Mouse (Mus musculus) CH12.LX (cell line): ENCODE data around the gene Cst7. TPM values are rescaled to one million over a fixed set of nuclear protein-coding genes. Genes with fewer than 3 reads are reported as not detected.

Source experiments
- DNase-seq: peaks from one replicate; pipeline ENCODE4 v3.0.0-alpha.2; 2013; ENCODE audit errors: extremely low read depth
- H3K27ac ChIP-seq: 2 replicates; pipeline ENCODE4 v1.5.1; 2012; ENCODE audit warnings: low read depth, mild to moderate bottlenecking, control low read depth, moderate library complexity; ENCODE audit not compliant: insufficient read depth
- H3K27me3 ChIP-seq: replicated peaks from 2 replicates; pipeline ENCODE3; 2012; ENCODE audit warnings: inconsistent platforms
- H3K36me3 ChIP-seq, 2 experiments: replicated peaks in 1 of 2; 2 replicates each; pipeline versions ENCODE3 to v1.6.1; 2012; ENCODE audit warnings: inconsistent platforms in 1 of 2, low read length in 1 of 2, mild to moderate bottlenecking in 1 of 2, mixed read lengths in 1 of 2, moderate library complexity in 1 of 2; ENCODE audit not compliant: control insufficient read depth in 1 of 2, insufficient read depth in 1 of 2
- H3K4me1 ChIP-seq, 2 experiments: 2 replicates each; pipeline ENCODE4 v1.6.1; 2012; ENCODE audit warnings: inconsistent platforms in 1 of 2, moderate library complexity in 1 of 2; ENCODE audit not compliant: insufficient read depth in 2 of 2, control insufficient read depth in 1 of 2
- H3K4me2 ChIP-seq: 2 replicates; pipeline ENCODE4 v1.6.1; 2012; ENCODE audit warnings: low read depth, mild to moderate bottlenecking, control low read depth; ENCODE audit not compliant: poor library complexity, insufficient read depth, severe bottlenecking
- H3K4me3 ChIP-seq, 3 experiments: fragments of 150-350 bp in 1 of 3; sonication (generic) in 1 of 3; replicated peaks in 1 of 3; 2 replicates each; pipeline versions ENCODE3 to v1.5.1; 2011 to 2012; ENCODE audit warnings: low read depth in 2 of 3, low read length in 2 of 3, mild to moderate bottlenecking in 2 of 3, moderate library complexity in 2 of 3, control low read depth in 1 of 3, improper control_type of control experiment in 1 of 3, inconsistent platforms in 1 of 3, mixed read lengths in 1 of 3; ENCODE audit not compliant: poor library complexity in 1 of 3
- H3K79me2 ChIP-seq: replicated peaks from 2 replicates; pipeline ENCODE4 v1.6.1; 2012; ENCODE audit warnings: mild to moderate bottlenecking, moderate library complexity; ENCODE audit not compliant: control insufficient read depth, poor library complexity, insufficient read depth, severe bottlenecking; ENCODE audit errors: extremely low read depth
- H3K9ac ChIP-seq: 2 replicates; pipeline ENCODE4 v1.6.1; 2012; ENCODE audit warnings: low read depth, mild to moderate bottlenecking, control low read depth, moderate library complexity; ENCODE audit not compliant: insufficient read depth
- H3K9me3 ChIP-seq: replicated peaks from 2 replicates; pipeline ENCODE3; 2012; ENCODE audit warnings: low read length, inconsistent platforms, mixed read lengths
- BHLHE40 ChIP-seq: IDR thresholded peaks from 2 replicates; pipeline ENCODE4 v1.6.1; 2011; ENCODE audit warnings: mild to moderate bottlenecking, low read depth, low read length, improper control_type of control experiment
- CHD1 ChIP-seq: IDR thresholded peaks from 2 replicates; pipeline ENCODE4 v1.6.1; 2012; ENCODE audit warnings: low read depth, low read length, improper control_type of control experiment, inconsistent platforms
- CHD2 ChIP-seq: IDR thresholded peaks from 2 replicates; pipeline ENCODE4 v1.6.1; 2011; ENCODE audit warnings: low read length, improper control_type of control experiment
- CTCF ChIP-seq, 2 experiments: IDR thresholded peaks in 1 of 2; conservative IDR thresholded peaks in 1 of 2; 2 replicates each; pipeline ENCODE4 v1.5.1; 2011 to 2012; ENCODE audit warnings: low read depth in 2 of 2, low read length in 2 of 2, improper control_type of control experiment in 1 of 2, inconsistent platforms in 1 of 2, mild to moderate bottlenecking in 1 of 2, moderate library complexity in 1 of 2
- E2F4 ChIP-seq: IDR thresholded peaks from 2 replicates; pipeline ENCODE4 v1.6.1; 2011; ENCODE audit warnings: low read depth, low read length, improper control_type of control experiment; ENCODE audit not compliant: insufficient replicate concordance
- ELF1 ChIP-seq: IDR thresholded peaks from 2 replicates; pipeline ENCODE4 v1.6.1; 2014; ENCODE audit warnings: low read depth, mild to moderate bottlenecking, inconsistent platforms, low read length, improper control_type of control experiment
- EP300 ChIP-seq: IDR thresholded peaks from 2 replicates; pipeline ENCODE4 v1.6.1; 2011; ENCODE audit warnings: low read length, improper control_type of control experiment
- ETS1 ChIP-seq: conservative IDR thresholded peaks from 2 replicates; pipeline ENCODE4 v1.6.1; 2012; ENCODE audit warnings: low read depth, mild to moderate bottlenecking, inconsistent platforms, low read length, improper control_type of control experiment, moderate library complexity
- GABPA ChIP-seq: IDR thresholded peaks from 2 replicates; pipeline ENCODE4 v1.6.1; 2012; ENCODE audit warnings: low read depth, low read length, improper control_type of control experiment, inconsistent platforms; ENCODE audit not compliant: insufficient replicate concordance
- HCFC1 ChIP-seq: IDR thresholded peaks from 2 replicates; pipeline ENCODE4 v1.6.1; 2012; ENCODE audit warnings: low read depth, mild to moderate bottlenecking, inconsistent platforms, low read length, improper control_type of control experiment
- JUND ChIP-seq: conservative IDR thresholded peaks from 2 replicates; pipeline ENCODE4 v1.6.1; 2011; ENCODE audit warnings: low read depth, low read length, improper control_type of control experiment
- KAT2A ChIP-seq: IDR thresholded peaks from 2 replicates; pipeline ENCODE4 v1.6.1; 2012; ENCODE audit warnings: low read length, improper control_type of control experiment, inconsistent platforms; ENCODE audit not compliant: insufficient replicate concordance
- MAFK ChIP-seq: IDR thresholded peaks from 2 replicates; pipeline ENCODE4 v1.6.1; 2011; ENCODE audit warnings: low read length, improper control_type of control experiment; ENCODE audit not compliant: insufficient replicate concordance
- MAX ChIP-seq: IDR thresholded peaks from 2 replicates; pipeline ENCODE4 v1.6.1; 2011; ENCODE audit warnings: low read length, improper control_type of control experiment
- MAZ ChIP-seq: IDR thresholded peaks from 2 replicates; pipeline ENCODE4 v1.6.1; 2012; ENCODE audit warnings: low read depth, mild to moderate bottlenecking, inconsistent platforms, low read length, improper control_type of control experiment, moderate library complexity
- MEF2A ChIP-seq: IDR thresholded peaks from 2 replicates; pipeline ENCODE4 v1.6.1; 2014; ENCODE audit warnings: low read depth, mild to moderate bottlenecking, inconsistent platforms, low read length, improper control_type of control experiment, borderline replicate concordance
- NELFE ChIP-seq: IDR thresholded peaks from 2 replicates; pipeline ENCODE4 v1.6.1; 2011; ENCODE audit warnings: low read depth, low read length, improper control_type of control experiment
- NRF1 ChIP-seq: IDR thresholded peaks from 2 replicates; pipeline ENCODE4 v1.6.1; 2014; ENCODE audit warnings: low read depth, mild to moderate bottlenecking, inconsistent platforms, low read length, improper control_type of control experiment, moderate library complexity
- PAX5 ChIP-seq: IDR thresholded peaks from 2 replicates; pipeline ENCODE4 v1.6.1; 2012; ENCODE audit warnings: low read length, inconsistent platforms, mixed read lengths
- POLR2A ChIP-seq: IDR thresholded peaks from 2 replicates; pipeline ENCODE4 v1.6.1; 2011; ENCODE audit warnings: low read depth, mild to moderate bottlenecking, improper control_type of control experiment, low read length
- POLR2AphosphoS2 ChIP-seq: IDR thresholded peaks from 2 replicates; pipeline ENCODE4 v1.6.1; 2011; ENCODE audit warnings: low read depth, low read length, improper control_type of control experiment
- RAD21 ChIP-seq: IDR thresholded peaks from 2 replicates; pipeline ENCODE4 v1.6.1; 2011; ENCODE audit warnings: low read depth, mild to moderate bottlenecking, low read length, improper control_type of control experiment, moderate library complexity
- RCOR1 ChIP-seq: conservative IDR thresholded peaks from 2 replicates; pipeline ENCODE4 v1.6.1; 2012; ENCODE audit warnings: low read depth, mild to moderate bottlenecking, inconsistent platforms, low read length, improper control_type of control experiment
- SIN3A ChIP-seq: IDR thresholded peaks from 2 replicates; pipeline ENCODE4 v1.6.1; 2012; ENCODE audit warnings: low read length, improper control_type of control experiment, inconsistent platforms
- SMC3 ChIP-seq: IDR thresholded peaks from 2 replicates; pipeline ENCODE4 v1.6.1; 2011; ENCODE audit warnings: low read depth, low read length, improper control_type of control experiment
- TBP ChIP-seq: conservative IDR thresholded peaks from 2 replicates; pipeline ENCODE4 v1.6.1; 2011; ENCODE audit warnings: low read depth, low read length, improper control_type of control experiment
- TCF12 ChIP-seq: IDR thresholded peaks from 2 replicates; pipeline ENCODE4 v1.6.1; 2014; ENCODE audit warnings: low read depth, mild to moderate bottlenecking, inconsistent platforms, low read length, improper control_type of control experiment
- UBTF ChIP-seq: IDR thresholded peaks from 2 replicates; pipeline ENCODE4 v1.6.1; 2012; ENCODE audit warnings: low read depth, mild to moderate bottlenecking, inconsistent platforms, low read length, improper control_type of control experiment, moderate library complexity
- USF1 ChIP-seq: IDR thresholded peaks from 2 replicates; pipeline ENCODE4 v1.6.1; 2014; ENCODE audit warnings: low read depth, mild to moderate bottlenecking, inconsistent platforms, low read length, improper control_type of control experiment
- ZC3H11A ChIP-seq: IDR thresholded peaks from 2 replicates; pipeline ENCODE4 v1.6.1; 2012; ENCODE audit warnings: low read depth, mild to moderate bottlenecking, inconsistent platforms, low read length, improper control_type of control experiment
- ZMIZ1 ChIP-seq: IDR thresholded peaks from 2 replicates; pipeline ENCODE4 v1.6.1; 2012; ENCODE audit warnings: low read depth, mild to moderate bottlenecking, inconsistent platforms, low read length, improper control_type of control experiment
- ZNF384 ChIP-seq: IDR thresholded peaks from 2 replicates; pipeline ENCODE4 v1.6.1; 2012; ENCODE audit warnings: low read depth, low read length, improper control_type of control experiment, inconsistent platforms
- dilution Hi-C: fragments of 300-500 bp; cut with MboI; formaldehyde crosslinking; loops from 2 replicates; pipeline ENCODE4 v1.14.3; 2020; ENCODE audit warnings: low sequenced_read_pairs; ENCODE audit not compliant: extremely low pct_unique_long_range_greater_than_20kb, extremely low pct_ligation_motif_present
- in situ Hi-C: fragments of 300-500 bp; cut with MboI; formaldehyde crosslinking; loops from 3 replicates; pipeline ENCODE4 v1.14.3; 2019; ENCODE audit warnings: low sequenced_read_pairs, low pct_ligation_motif_present, low pct_unique_long_range_greater_than_20kb, mixed read lengths
- polyA plus RNA-seq: library from polyadenylated mRNA; unstranded; fragments of >175 nt; gene quantifications from 2 replicates; pipeline ENCODE4 v1.2.1, GENCODE M21; 2012; ENCODE audit warnings: low read depth; ENCODE audit not compliant: insufficient read length
- total RNA-seq, 2 experiments: library from RNA; depleted of rRNA; stranded (reverse); fragments of 300-350 nt in 1 of 2; fragments of >200 nt in 1 of 2; gene quantifications; 2 replicates each; pipeline ENCODE4 v1.2.3; 2012 to 2014

Cst7 gene
- total and polyA plus RNA-seq, 3 experiments: 12.8 to 48.8 (median 31.7) TPM

- TF ChIP-seq POLR2AphosphoS2 (no peak; the same call in 1 of the 2 replicates), NRF1 (0 out of 2 replicates have a peak, but pooled peaks have one; percentile 34), MAFK (no peak), CTCF (conservative IDR thresholded peaks at IDR 0.05 in 1 of 2, IDR thresholded peaks at IDR 0.05 in 1 of 2; ENCODE audit: low read depth in 2 of 2, low read length in 2 of 2) (peak in 1 of 2 experiments; percentile 6; a peak in 1 of 4 replicates), TCF12 (peak; percentile 83), NELFE (peak; percentile 74), KAT2A (peak; percentile 72; the same call in 1 of the 2 replicates), EP300 (no peak), CHD1 (no peak), ETS1 (no peak), RCOR1 (no peak), SIN3A (peak; percentile 98), ELF1 (peak; percentile 65; the same call in 1 of the 2 replicates), UBTF (no peak), GABPA (no peak), TBP (0 out of 2 replicates have a peak, but pooled peaks have one; percentile 47), CHD2 (no peak), PAX5 (no peak), E2F4 (peak; percentile 79; the same call in 1 of the 2 replicates), JUND (no peak)
- TF ChIP-seq, all 38 proteins: peak for 18
These were observed 38.0 kb downstream of the Cst7 start, which contains the start of gene Apmap (continued) for GRCm38 (mm10) chr2:150608087-150608799.

GRCm38 (mm10) chr2:150608872-150609560 lies 38.8 kb downstream of the Cst7 start:
- peak overlapping the region; percentile 56 to 94 (median 89) for H3K4me3 ChIP-seq
- peak overlapping the region; percentile 92 for H3K4me2 ChIP-seq
- peak overlapping the region; percentile 21; the same call in 1 of the 2 replicates for H3K9ac ChIP-seq
- no peaks in the 10 kb centered on the region for H3K9me3 ChIP-seq
- peaks cover 0 to 16% of the 10 kb centered on the region in 2 experiments for H3K36me3 ChIP-seq
- H3K27ac ChIP-seq: no peak overlapping the region
- DNase-seq: peak; percentile 76
- H3K27me3 ChIP-seq: no peaks in the 10 kb centered on the region
- peaks cover 3 to 20% of the 10 kb centered on the region in 2 experiments; a peak in 3 of 4 replicates for H3K4me1 ChIP-seq
- in situ Hi-C loops (loop anchor here (5.0 to 10.0 kb wide), 2 partner anchors 63 to 136 kb away; partner anchors contain the start of gene Entpd6), dilution Hi-C loops (no loop called here)
- peaks cover 3% of the 10 kb centered on the region for H3K79me2 ChIP-seq
- TF ChIP-seq ZNF384 (no peak), CTCF (conservative IDR thresholded peaks at IDR 0.05 in 1 of 2, IDR thresholded peaks at IDR 0.05 in 1 of 2; ENCODE audit: low read depth in 2 of 2, low read length in 2 of 2) (peak; percentile 81 to 95), RCOR1 (no peak), USF1 (no peak), RAD21 (peak; percentile 98), MEF2A (peak; percentile 55; the same call in 1 of the 2 replicates), MAX (peak; percentile 42; the same call in 1 of the 2 replicates), SIN3A (peak; percentile 66; the same call in 1 of the 2 replicates), EP300 (peak; percentile 36; the same call in 1 of the 2 replicates), TBP (no peak), JUND (peak; percentile 59), HCFC1 (0 out of 2 replicates have a peak, but pooled peaks have one; percentile 12), ETS1 (no peak), E2F4 (no peak), BHLHE40 (no peak), MAZ (no peak), ZC3H11A (peak; percentile 88), PAX5 (no peak), ELF1 (0 out of 2 replicates have a peak, but pooled peaks have one; percentile 19), ZMIZ1 (no peak), SMC3 (peak; percentile 96), CHD2 (no peak), POLR2A (no peak)
